Mouse (Mus musculus) C2C12 (cell line): Measurements from ENCODE around the gene Ogfod1.

Experiments used
- CEBPB ChIP-seq: IDR thresholded peaks from one replicate; pipeline ENCODE4 v1.6.1; 2011; ENCODE audit warnings: low read depth, mild to moderate bottlenecking, control low read depth, moderate library complexity
- CTCF ChIP-seq: IDR thresholded peaks from one replicate; pipeline ENCODE4 v1.5.1; 2011; ENCODE audit not compliant: control insufficient read depth, insufficient read depth, insufficient read length
- MAX ChIP-seq: IDR thresholded peaks from one replicate; pipeline ENCODE4 v1.6.1; 2011; ENCODE audit warnings: mild to moderate bottlenecking, control low read depth
- MYOD1 ChIP-seq: IDR thresholded peaks from one replicate; pipeline ENCODE4 v1.6.1; 2011; ENCODE audit warnings: low read depth; ENCODE audit not compliant: control insufficient read depth, insufficient read length
- MYOG ChIP-seq: IDR thresholded peaks from one replicate; pipeline ENCODE4 v1.6.1; 2011; ENCODE audit not compliant: control insufficient read depth, insufficient read length; ENCODE audit errors: extremely low read depth
- USF1 ChIP-seq: IDR thresholded peaks from one replicate; pipeline ENCODE4 v1.6.1; 2011; ENCODE audit warnings: low read depth, mild to moderate bottlenecking, control low read depth, moderate library complexity

GRCm38 (mm10) chr8:94104146-94104545 is 67.1 kb downstream of the Ogfod1 start:
- TF ChIP-seq CTCF (no peak), CEBPB (no peak), MAX (no peak), MYOG (no peak), USF1 (no peak), MYOD1 (no peak)
